Mouse (Mus musculus): Measurements from ENCODE around the gene Rpl5.
"Not testable (repeated sequence)": the region's sequence is repeated elsewhere in the genome, so short reads cannot be mapped to it uniquely, and the experiment has no call there.

The Rpl5 gene

DNA sequence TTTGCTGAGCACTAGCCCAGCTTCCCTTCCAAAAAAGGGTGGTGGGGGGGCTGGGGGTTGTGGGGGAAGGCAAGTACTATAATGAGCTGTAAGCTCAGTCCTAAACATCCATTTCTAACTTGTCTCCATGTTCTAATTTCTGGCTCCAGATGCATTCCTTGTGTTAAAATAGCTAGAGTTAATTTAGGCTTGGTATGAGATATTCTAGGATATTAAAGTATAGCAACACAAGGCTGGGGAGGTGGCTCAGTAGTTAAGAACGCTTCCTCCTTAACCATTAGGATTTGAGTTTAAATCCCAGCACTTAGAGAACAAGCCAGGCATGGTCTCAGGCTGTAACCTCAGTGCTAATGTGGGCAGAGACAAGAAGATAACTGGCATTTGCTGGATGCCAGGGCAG is 4.0 kb upstream of the Rpl5 start:
- no peak for DNase-seq (ENCODE audit: low read depth in 2 of 2, low spot score in 2 of 2)

GRCm38 (mm10) chr5:107901014-107901615 is 813 bp downstream of the Rpl5 start:
- peak; percentile 48 to 56 for DNase-seq (ENCODE audit: low read depth in 2 of 2, low spot score in 2 of 2)

- DNase-seq (ENCODE audit: low read depth in 2 of 2, low spot score in 2 of 2): no peak
Observed at GRCm38 (mm10) chr5:107904325-107904724, 4.0 kb downstream of the Rpl5 start.

DNA sequence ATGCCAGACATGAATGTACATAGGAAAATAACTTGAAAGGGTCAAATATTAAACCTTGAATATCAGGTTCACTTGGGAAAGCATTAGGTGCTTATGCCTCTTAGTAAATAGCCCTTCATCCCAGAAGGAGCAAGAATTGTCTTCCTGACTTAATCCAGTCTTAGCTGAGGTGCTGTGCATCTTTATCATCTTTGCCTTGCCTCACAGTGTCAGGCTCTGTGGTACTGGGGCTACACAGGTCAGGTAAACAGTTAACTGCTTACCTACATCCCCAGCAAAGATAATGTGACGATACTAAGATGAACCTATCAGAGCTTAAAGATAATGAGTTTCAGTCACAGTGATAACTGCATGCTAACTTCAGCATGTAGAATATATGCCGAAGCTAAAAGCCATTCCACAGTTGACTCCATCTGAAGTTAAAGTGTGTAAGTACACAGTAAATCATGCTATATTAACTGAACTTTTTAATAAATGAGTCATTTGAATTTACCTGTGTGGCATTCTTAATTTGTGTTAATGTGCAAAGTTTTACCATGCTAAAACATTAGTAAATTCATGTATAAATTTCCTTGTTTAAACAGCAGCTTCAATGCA is 8.3 kb downstream of the Rpl5 start:
- DNase-seq (ENCODE audit: low read depth in 2 of 2, low spot score in 2 of 2): no peak

- DNase-seq (ENCODE audit: low read depth in 2 of 2, low spot score in 2 of 2): no peak
Observed at GRCm38 (mm10) chr5:107909668-107910067, 9.4 kb downstream of the Rpl5 start.

DNA sequence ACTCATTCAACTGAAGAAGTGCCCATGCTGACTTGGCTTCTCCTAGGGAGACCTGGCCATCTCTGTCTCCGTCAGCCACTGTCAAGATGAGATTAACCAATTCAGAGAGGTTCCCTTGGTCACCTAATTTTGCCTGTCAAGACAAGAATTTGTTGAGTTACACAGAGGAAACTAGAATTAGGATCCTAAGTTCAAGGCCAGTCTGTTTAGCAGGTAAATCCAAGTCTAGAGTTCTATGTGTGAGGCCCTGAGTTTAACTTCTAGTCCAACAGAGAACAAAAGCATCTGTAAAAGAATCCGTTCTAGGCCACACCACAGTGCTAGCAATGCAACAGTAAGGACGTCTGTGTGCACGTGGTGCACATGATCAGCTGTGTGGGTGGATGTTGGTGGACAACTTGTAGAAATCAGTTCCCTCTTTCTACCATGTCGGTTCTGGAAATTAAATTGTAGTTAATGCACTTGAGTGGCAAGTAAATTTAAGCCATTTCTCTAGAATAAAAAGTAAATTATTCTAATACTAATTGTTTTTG is 9.8 kb downstream of the Rpl5 start:
- no peak for DNase-seq (ENCODE audit: low read depth in 2 of 2, low spot score in 2 of 2)

DNA sequence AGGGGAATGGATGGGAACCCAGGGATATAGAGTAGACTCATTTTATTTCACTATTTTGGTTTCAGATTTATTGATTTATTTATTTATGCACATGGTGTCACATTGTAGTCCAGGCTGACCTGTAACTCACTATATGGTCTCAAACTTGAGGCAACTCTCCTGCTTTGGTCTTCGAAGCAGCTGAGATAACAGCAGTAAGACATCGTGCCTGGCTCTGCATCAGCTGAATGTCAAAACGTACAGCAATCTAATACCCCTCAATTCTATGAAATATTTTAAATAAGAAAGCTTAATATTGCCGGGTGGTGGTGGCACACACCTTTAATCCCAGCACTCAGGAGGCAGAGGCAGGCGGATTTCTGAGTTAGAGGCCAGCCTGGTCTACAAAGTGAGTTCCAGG is 10.7 kb downstream of the Rpl5 start:
- DNase-seq (ENCODE audit: low read depth in 2 of 2, low spot score in 2 of 2): no peak

GRCm38 (mm10) chr5:107915280-107915679 is 15.0 kb downstream of the Rpl5 start:
- DNase-seq (ENCODE audit: low read depth in 2 of 2, low spot score in 2 of 2): no peak

- DNase-seq (ENCODE audit: low read depth in 2 of 2, low spot score in 2 of 2): peak; percentile 63 to 71
Observed at GRCm38 (mm10) chr5:107921400-107922252, 21.3 kb downstream of the Rpl5 start.

DNA sequence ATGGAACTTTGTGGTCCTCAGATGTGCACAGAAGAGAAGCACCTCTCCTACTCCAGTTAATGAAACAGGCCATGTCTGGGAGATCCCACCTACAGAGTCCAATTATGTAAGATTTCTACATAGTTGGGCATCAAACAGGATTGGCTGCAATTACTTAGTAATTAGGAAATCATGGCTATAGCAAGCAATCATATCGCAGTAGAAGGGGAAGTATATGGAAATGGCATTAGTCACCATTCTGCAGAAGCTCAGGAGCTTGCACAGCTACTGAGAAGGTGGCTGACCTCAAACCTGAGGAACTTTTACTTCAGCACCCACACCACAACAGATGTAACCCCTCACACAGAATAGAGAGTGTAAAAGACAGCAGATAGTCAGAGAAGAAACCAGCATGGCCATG is 22.5 kb downstream of the Rpl5 start:
- DNase-seq (ENCODE audit: low read depth in 2 of 2, low spot score in 2 of 2): no peak

GRCm38 (mm10) chr5:107924564-107924963 is 24.3 kb downstream of the Rpl5 start:
- no peak for DNase-seq (ENCODE audit: low read depth in 2 of 2, low spot score in 2 of 2)

DNA sequence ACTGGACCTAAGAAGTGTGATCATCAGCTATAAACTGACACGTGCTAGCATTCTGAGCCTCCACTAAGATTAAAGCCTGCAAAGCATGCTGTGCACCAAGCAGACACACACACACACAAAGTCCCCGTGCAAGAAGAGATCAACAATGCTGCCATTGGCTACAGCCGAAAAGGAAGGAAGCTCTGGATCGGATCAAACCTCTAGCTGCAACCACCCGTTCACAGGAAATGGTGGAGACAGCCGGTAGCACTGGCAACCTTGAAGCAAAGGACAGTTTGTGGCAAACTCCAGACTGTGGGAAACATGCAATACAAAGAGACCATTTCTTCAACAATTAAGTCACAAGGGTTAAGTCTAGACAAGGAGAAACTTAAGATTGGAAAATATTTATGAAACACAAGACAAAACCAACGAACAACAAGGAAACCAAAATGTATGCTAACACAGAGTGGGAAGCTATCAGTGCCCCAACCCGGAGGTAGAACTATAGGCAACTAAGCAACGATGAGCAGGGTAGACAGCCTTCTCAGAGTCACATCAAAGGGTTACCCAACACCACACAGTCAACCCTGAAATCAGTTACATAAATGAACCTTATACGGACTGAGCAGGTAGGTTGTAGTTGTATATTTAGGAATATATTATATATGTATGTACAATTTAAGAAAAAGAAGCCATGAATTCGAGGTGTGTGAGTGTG is 26.4 kb downstream of the Rpl5 start:
- DNase-seq (ENCODE audit: low read depth in 2 of 2, low spot score in 2 of 2): peak; percentile 51 to 67

GRCm38 (mm10) chr5:107932556-107932955 is 32.3 kb downstream of the Rpl5 start:
- DNase-seq (ENCODE audit: low read depth in 2 of 2, low spot score in 2 of 2): peak; percentile 37 to 65

DNA sequence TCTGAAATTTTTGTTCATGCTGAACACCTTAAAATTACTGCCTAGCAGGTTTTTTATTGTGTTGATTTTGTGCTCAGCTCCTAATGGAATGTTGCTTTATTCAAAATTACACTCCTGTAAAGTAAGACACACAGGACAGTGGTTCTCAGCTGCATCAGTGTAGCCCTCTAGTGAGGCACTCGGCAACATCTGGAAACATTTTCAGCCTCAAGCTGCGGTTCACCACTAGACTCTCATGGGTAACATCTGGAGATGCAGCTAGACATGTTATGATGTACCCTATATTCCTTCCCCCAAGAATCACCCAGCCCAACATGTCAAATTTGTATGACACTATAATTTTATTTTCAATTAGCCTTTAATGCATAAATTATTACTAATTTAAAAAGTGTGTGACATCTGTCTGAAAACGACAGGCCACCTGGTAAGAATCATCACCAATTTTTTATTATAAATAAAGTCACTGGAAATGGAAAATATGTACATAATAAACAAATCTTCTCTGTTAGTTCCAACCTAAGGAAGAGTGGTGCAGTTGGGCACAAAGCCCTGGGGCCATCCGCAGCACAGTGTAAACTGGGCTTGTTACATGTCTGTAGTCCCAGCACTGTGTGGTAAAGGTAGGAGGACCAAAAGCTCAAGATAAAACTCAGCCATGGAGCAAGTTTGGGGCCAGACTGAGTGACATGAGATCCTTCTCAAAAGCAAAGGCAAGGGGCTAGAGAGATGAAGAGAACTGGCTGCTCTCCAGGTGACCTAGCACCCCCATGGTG is 33.1 kb downstream of the Rpl5 start:
- peak; percentile 32 to 48 for DNase-seq (ENCODE audit: low read depth in 2 of 2, low spot score in 2 of 2)

GRCm38 (mm10) chr5:107934770-107935543 is 34.7 kb downstream of the Rpl5 start:
- no peak for DNase-seq (ENCODE audit: low read depth in 2 of 2, low spot score in 2 of 2)

GRCm38 (mm10) chr5:107936625-107937389 is 36.5 kb downstream of the Rpl5 start:
- no peak for DNase-seq (ENCODE audit: low read depth in 2 of 2, low spot score in 2 of 2)

DNA sequence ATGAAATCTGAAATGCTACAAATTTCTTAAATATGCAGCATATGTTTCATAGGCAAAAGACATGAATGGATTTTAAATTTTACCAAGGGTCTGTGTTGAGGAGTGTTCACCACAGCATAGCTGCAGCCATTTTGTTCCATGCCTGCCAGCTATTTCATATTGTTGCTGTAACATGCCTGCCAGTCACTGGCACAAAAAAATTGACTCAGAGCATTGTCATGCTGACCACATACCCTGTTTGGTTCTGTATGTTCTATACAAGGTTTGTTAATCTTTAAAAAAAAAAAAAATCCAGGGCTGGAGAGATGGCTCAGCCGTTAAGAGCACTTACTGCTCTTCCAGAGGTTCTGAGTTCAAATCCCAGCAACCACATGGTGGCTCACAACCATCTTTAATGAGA is 38.2 kb downstream of the Rpl5 start:
- not testable (repeated sequence) for DNase-seq (ENCODE audit: low read depth in 2 of 2, low spot score in 2 of 2)

GRCm38 (mm10) chr5:107938886-107939285 is 38.6 kb downstream of the Rpl5 start:
- no peak for DNase-seq (ENCODE audit: low read depth in 2 of 2, low spot score in 2 of 2)

DNA sequence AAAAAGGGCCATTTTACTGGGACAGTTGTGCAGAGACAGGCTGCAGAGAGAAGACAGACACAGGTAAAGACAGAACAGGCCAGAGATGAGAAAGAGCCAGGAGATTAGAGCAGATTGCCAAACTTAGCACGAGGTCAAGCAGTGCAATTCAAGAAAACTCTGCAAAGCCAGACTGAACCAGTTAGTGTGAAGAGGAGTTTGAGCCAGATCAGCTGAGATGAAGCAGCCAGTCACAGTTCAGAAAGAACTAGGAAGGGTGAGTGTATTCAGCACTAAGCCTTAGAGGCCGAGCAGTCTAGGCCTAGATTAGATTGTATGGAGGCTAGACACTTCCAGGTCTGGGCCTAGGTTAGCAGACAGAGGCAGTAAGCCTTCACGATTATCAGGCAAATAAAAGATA is 39.4 kb downstream of the Rpl5 start:
- no peak for DNase-seq (ENCODE audit: low read depth in 2 of 2, low spot score in 2 of 2)

Data from CD8-positive naive resting alpha-beta T cell, adult 2 months (primary cell).